Mouse (Mus musculus) CH12.LX (cell line): ENCODE measurements around the gene Fbxo44. TPM values are rescaled to one million over a fixed set of nuclear protein-coding genes. Genes with fewer than 3 reads are reported as not detected.
"Not testable (repeated sequence)": the region's sequence is repeated elsewhere in the genome, so short reads cannot be mapped to it uniquely, and the experiment has no call there.

Experiments used
- DNase-seq: peaks from one replicate; pipeline ENCODE4 v3.0.0-alpha.2; 2013; ENCODE audit errors: extremely low read depth
- H3K27ac ChIP-seq: 2 replicates; pipeline ENCODE4 v1.5.1; 2012; ENCODE audit warnings: low read depth, mild to moderate bottlenecking, control low read depth, moderate library complexity; ENCODE audit not compliant: insufficient read depth
- H3K27me3 ChIP-seq: replicated peaks from 2 replicates; pipeline ENCODE3; 2012; ENCODE audit warnings: inconsistent platforms
- H3K36me3 ChIP-seq, 2 experiments: replicated peaks in 1 of 2; 2 replicates each; pipeline versions ENCODE3 to v1.6.1; 2012; ENCODE audit warnings: inconsistent platforms in 1 of 2, low read length in 1 of 2, mild to moderate bottlenecking in 1 of 2, mixed read lengths in 1 of 2, moderate library complexity in 1 of 2; ENCODE audit not compliant: control insufficient read depth in 1 of 2, insufficient read depth in 1 of 2
- H3K4me1 ChIP-seq, 2 experiments: 2 replicates each; pipeline ENCODE4 v1.6.1; 2012; ENCODE audit warnings: inconsistent platforms in 1 of 2, moderate library complexity in 1 of 2; ENCODE audit not compliant: insufficient read depth in 2 of 2, control insufficient read depth in 1 of 2
- H3K4me2 ChIP-seq: 2 replicates; pipeline ENCODE4 v1.6.1; 2012; ENCODE audit warnings: low read depth, mild to moderate bottlenecking, control low read depth; ENCODE audit not compliant: poor library complexity, insufficient read depth, severe bottlenecking
- H3K4me3 ChIP-seq, 3 experiments: fragments of 150-350 bp in 1 of 3; sonication (generic) in 1 of 3; replicated peaks in 1 of 3; 2 replicates each; pipeline versions ENCODE3 to v1.5.1; 2011 to 2012; ENCODE audit warnings: low read depth in 2 of 3, low read length in 2 of 3, mild to moderate bottlenecking in 2 of 3, moderate library complexity in 2 of 3, control low read depth in 1 of 3, improper control_type of control experiment in 1 of 3, inconsistent platforms in 1 of 3, mixed read lengths in 1 of 3; ENCODE audit not compliant: poor library complexity in 1 of 3
- H3K79me2 ChIP-seq: replicated peaks from 2 replicates; pipeline ENCODE4 v1.6.1; 2012; ENCODE audit warnings: mild to moderate bottlenecking, moderate library complexity; ENCODE audit not compliant: control insufficient read depth, poor library complexity, insufficient read depth, severe bottlenecking; ENCODE audit errors: extremely low read depth
- H3K9ac ChIP-seq: 2 replicates; pipeline ENCODE4 v1.6.1; 2012; ENCODE audit warnings: low read depth, mild to moderate bottlenecking, control low read depth, moderate library complexity; ENCODE audit not compliant: insufficient read depth
- H3K9me3 ChIP-seq: replicated peaks from 2 replicates; pipeline ENCODE3; 2012; ENCODE audit warnings: low read length, inconsistent platforms, mixed read lengths
- CHD1 ChIP-seq: IDR thresholded peaks from 2 replicates; pipeline ENCODE4 v1.6.1; 2012; ENCODE audit warnings: low read depth, low read length, improper control_type of control experiment, inconsistent platforms
- CTCF ChIP-seq, 2 experiments: IDR thresholded peaks in 1 of 2; conservative IDR thresholded peaks in 1 of 2; 2 replicates each; pipeline ENCODE4 v1.5.1; 2011 to 2012; ENCODE audit warnings: low read depth in 2 of 2, low read length in 2 of 2, improper control_type of control experiment in 1 of 2, inconsistent platforms in 1 of 2, mild to moderate bottlenecking in 1 of 2, moderate library complexity in 1 of 2
- EP300 ChIP-seq: IDR thresholded peaks from 2 replicates; pipeline ENCODE4 v1.6.1; 2011; ENCODE audit warnings: low read length, improper control_type of control experiment
- HCFC1 ChIP-seq: IDR thresholded peaks from 2 replicates; pipeline ENCODE4 v1.6.1; 2012; ENCODE audit warnings: low read depth, mild to moderate bottlenecking, inconsistent platforms, low read length, improper control_type of control experiment
- JUND ChIP-seq: conservative IDR thresholded peaks from 2 replicates; pipeline ENCODE4 v1.6.1; 2011; ENCODE audit warnings: low read depth, low read length, improper control_type of control experiment
- KAT2A ChIP-seq: IDR thresholded peaks from 2 replicates; pipeline ENCODE4 v1.6.1; 2012; ENCODE audit warnings: low read length, improper control_type of control experiment, inconsistent platforms; ENCODE audit not compliant: insufficient replicate concordance
- MAFK ChIP-seq: IDR thresholded peaks from 2 replicates; pipeline ENCODE4 v1.6.1; 2011; ENCODE audit warnings: low read length, improper control_type of control experiment; ENCODE audit not compliant: insufficient replicate concordance
- MAX ChIP-seq: IDR thresholded peaks from 2 replicates; pipeline ENCODE4 v1.6.1; 2011; ENCODE audit warnings: low read length, improper control_type of control experiment
- MEF2A ChIP-seq: IDR thresholded peaks from 2 replicates; pipeline ENCODE4 v1.6.1; 2014; ENCODE audit warnings: low read depth, mild to moderate bottlenecking, inconsistent platforms, low read length, improper control_type of control experiment, borderline replicate concordance
- MXI1 ChIP-seq: IDR thresholded peaks from 2 replicates; pipeline ENCODE4 v1.6.1; 2011; ENCODE audit warnings: mild to moderate bottlenecking, low read depth, low read length, improper control_type of control experiment
- PAX5 ChIP-seq: IDR thresholded peaks from 2 replicates; pipeline ENCODE4 v1.6.1; 2012; ENCODE audit warnings: low read length, inconsistent platforms, mixed read lengths
- POLR2A ChIP-seq: IDR thresholded peaks from 2 replicates; pipeline ENCODE4 v1.6.1; 2011; ENCODE audit warnings: low read depth, mild to moderate bottlenecking, improper control_type of control experiment, low read length
- RAD21 ChIP-seq: IDR thresholded peaks from 2 replicates; pipeline ENCODE4 v1.6.1; 2011; ENCODE audit warnings: low read depth, mild to moderate bottlenecking, low read length, improper control_type of control experiment, moderate library complexity
- SIN3A ChIP-seq: IDR thresholded peaks from 2 replicates; pipeline ENCODE4 v1.6.1; 2012; ENCODE audit warnings: low read length, improper control_type of control experiment, inconsistent platforms
- TBP ChIP-seq: conservative IDR thresholded peaks from 2 replicates; pipeline ENCODE4 v1.6.1; 2011; ENCODE audit warnings: low read depth, low read length, improper control_type of control experiment
- TCF12 ChIP-seq: IDR thresholded peaks from 2 replicates; pipeline ENCODE4 v1.6.1; 2014; ENCODE audit warnings: low read depth, mild to moderate bottlenecking, inconsistent platforms, low read length, improper control_type of control experiment
- USF1 ChIP-seq: IDR thresholded peaks from 2 replicates; pipeline ENCODE4 v1.6.1; 2014; ENCODE audit warnings: low read depth, mild to moderate bottlenecking, inconsistent platforms, low read length, improper control_type of control experiment
- ZC3H11A ChIP-seq: IDR thresholded peaks from 2 replicates; pipeline ENCODE4 v1.6.1; 2012; ENCODE audit warnings: low read depth, mild to moderate bottlenecking, inconsistent platforms, low read length, improper control_type of control experiment
- ZKSCAN1 ChIP-seq: IDR thresholded peaks from 2 replicates; pipeline ENCODE4 v1.6.1; 2012; ENCODE audit warnings: low read depth, inconsistent platforms, low read length, improper control_type of control experiment, borderline replicate concordance
- ZMIZ1 ChIP-seq: IDR thresholded peaks from 2 replicates; pipeline ENCODE4 v1.6.1; 2012; ENCODE audit warnings: low read depth, mild to moderate bottlenecking, inconsistent platforms, low read length, improper control_type of control experiment
- dilution Hi-C: fragments of 300-500 bp; cut with MboI; formaldehyde crosslinking; loops from 2 replicates; pipeline ENCODE4 v1.14.3; 2020; ENCODE audit warnings: low sequenced_read_pairs; ENCODE audit not compliant: extremely low pct_unique_long_range_greater_than_20kb, extremely low pct_ligation_motif_present
- in situ Hi-C: fragments of 300-500 bp; cut with MboI; formaldehyde crosslinking; loops from 3 replicates; pipeline ENCODE4 v1.14.3; 2019; ENCODE audit warnings: low sequenced_read_pairs, low pct_ligation_motif_present, low pct_unique_long_range_greater_than_20kb, mixed read lengths
- polyA plus RNA-seq: library from polyadenylated mRNA; unstranded; fragments of >175 nt; gene quantifications from 2 replicates; pipeline ENCODE4 v1.2.1, GENCODE M21; 2012; ENCODE audit warnings: low read depth; ENCODE audit not compliant: insufficient read length
- total RNA-seq, 2 experiments: library from RNA; depleted of rRNA; stranded (reverse); fragments of 300-350 nt in 1 of 2; fragments of >200 nt in 1 of 2; gene quantifications; 2 replicates each; pipeline ENCODE4 v1.2.3; 2012 to 2014

Fbxo44 gene
- total and polyA plus RNA-seq, 3 experiments, result 2.1 to 10.6 (median 2.8) TPM

DNA sequence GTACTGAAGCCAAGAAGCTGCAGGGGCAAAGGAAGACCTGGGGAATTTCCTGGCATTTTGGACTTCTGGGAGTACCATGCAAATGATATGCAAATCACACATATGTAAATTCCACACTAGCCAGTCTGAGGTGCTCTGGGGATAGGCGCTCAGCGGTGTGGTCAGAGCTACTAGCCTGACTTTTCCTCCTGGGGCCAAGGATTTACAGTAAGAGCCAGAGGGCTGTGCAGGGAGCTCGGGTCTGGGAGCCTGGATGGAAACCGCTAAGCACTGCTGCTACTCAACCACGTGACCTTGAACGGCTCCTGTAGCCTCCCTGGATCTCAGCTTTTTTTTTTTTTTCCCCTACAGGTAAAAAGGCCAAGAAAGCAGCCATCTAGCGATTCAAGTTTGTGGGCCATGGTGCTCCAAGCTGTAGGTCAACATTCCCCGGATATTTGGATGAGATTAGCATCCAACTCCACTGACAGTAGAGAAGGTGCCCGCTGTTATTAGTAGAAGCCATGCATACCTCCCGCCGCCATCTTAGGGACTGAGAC is 32.5 kb upstream of the Fbxo44 start:
- TF ChIP-seq SIN3A (no peak), EP300 (no peak), TCF12 (no peak), CHD1 (no peak), USF1 (no peak), ZC3H11A (no peak), MXI1 (no peak), POLR2A (no peak), MAFK (no peak), HCFC1 (no peak), MAX (no peak), PAX5 (no peak), ZKSCAN1 (no peak), RAD21 (no peak), MEF2A (no peak), CTCF (conservative IDR thresholded peaks at IDR 0.05 in 1 of 2, IDR thresholded peaks at IDR 0.05 in 1 of 2; ENCODE audit: low read depth in 2 of 2, low read length in 2 of 2) (no peak), TBP (no peak), KAT2A (no peak), JUND (no peak), ZMIZ1 (no peak)
- Histone ChIP-seq H3K79me2 (no peaks in the 10 kb centered on the region), H3K4me1 (peaks cover 0 to 6% of the 10 kb centered on the region in 2 experiments; a peak in 2 of 4 replicates), H3K9ac (no peak overlapping the region), H3K4me3 (no peak overlapping the region), H3K4me2 (no peak overlapping the region), H3K9me3 (no peaks in the 10 kb centered on the region), H3K27me3 (peaks cover 67% of the 10 kb centered on the region), H3K27ac (no peak overlapping the region), H3K36me3 (no peaks in the 10 kb centered on the region)
- in situ Hi-C loops (no loop called here), dilution Hi-C loops (no loop called here)
- DNase-seq, result no peak

DNA sequence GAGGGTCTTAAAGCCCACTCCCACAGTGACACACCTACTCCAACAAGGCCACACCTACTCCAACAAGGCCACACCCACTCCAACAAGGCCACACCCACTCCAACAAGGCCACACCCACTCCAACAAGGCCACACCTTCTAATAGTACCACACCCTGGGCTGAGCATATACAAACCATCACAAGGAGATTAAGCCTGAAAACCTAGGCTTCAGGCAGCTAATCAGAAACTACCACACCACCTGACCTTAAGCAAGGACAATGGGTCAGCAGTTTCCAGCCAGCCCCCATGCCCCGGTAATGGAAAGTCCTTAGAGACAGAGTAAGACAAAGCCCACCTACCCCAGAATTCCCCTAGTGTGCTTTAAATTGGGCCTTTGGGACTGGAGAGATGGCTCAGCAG is 28.5 kb upstream of the Fbxo44 start:
- H3K79me2 ChIP-seq, H3K4me3 ChIP-seq, H3K27ac ChIP-seq, H3K4me1 ChIP-seq, dilution Hi-C loops, DNase-seq, H3K36me3 ChIP-seq, H3K9ac ChIP-seq, H3K9me3 ChIP-seq, in situ Hi-C loops, H3K4me2 ChIP-seq: not testable (repeated sequence)
- peaks cover 72% of the 10 kb centered on the region for H3K27me3 ChIP-seq
